Mouse (Mus musculus) forebrain, embryonic 11.5 days (tissue): ENCODE measurements around the gene H3f3a. TPM values are rescaled to one million over a fixed set of nuclear protein-coding genes. Genes with fewer than 3 reads are reported as not detected.

Source experiments
- ATAC-seq: fragments of 200-750 bp; cut with Nextera tagmentation; replicated peaks from 2 replicates; pipeline ENCODE4 v1.8.0; 2017; ENCODE audit warnings: moderate TSS enrichment; ENCODE audit not compliant: low FRiP score
- DNase-seq: peaks from one replicate; pipeline ENCODE4 v3.0.0-alpha.2; 2017; ENCODE audit warnings: low spot score
- H3K27ac ChIP-seq: fragments of 300-500 bp; sonication (generic); 2 replicates; pipeline ENCODE4 v1.5.1; 2014; ENCODE audit warnings: low read depth, low read length
- H3K27me3 ChIP-seq: fragments of 300-500 bp; sonication (generic); 2 replicates; pipeline ENCODE4 v1.6.1; 2014; ENCODE audit warnings: mild to moderate bottlenecking, low read length, mixed read lengths; ENCODE audit not compliant: control insufficient read depth, insufficient read depth
- H3K36me3 ChIP-seq: fragments of 300-500 bp; sonication (generic); 2 replicates; pipeline ENCODE4 v1.6.1; 2014; ENCODE audit warnings: mild to moderate bottlenecking, low read length, moderate library complexity, mixed read lengths; ENCODE audit not compliant: control insufficient read depth, insufficient read depth
- H3K4me1 ChIP-seq: fragments of 300-500 bp; sonication (generic); replicated peaks from 2 replicates; pipeline ENCODE4 v1.6.1; 2014; ENCODE audit warnings: low read length, mixed read lengths; ENCODE audit not compliant: control insufficient read depth, insufficient read depth
- H3K4me2 ChIP-seq: fragments of 300-500 bp; sonication (generic); 2 replicates; pipeline ENCODE4 v1.6.1; 2014; ENCODE audit warnings: low read depth, mild to moderate bottlenecking, low read length, moderate library complexity, mixed read lengths; ENCODE audit not compliant: severe bottlenecking
- H3K4me3 ChIP-seq: fragments of 300-500 bp; sonication (generic); 2 replicates; pipeline ENCODE4 v1.5.1; 2014; ENCODE audit warnings: low read depth, low read length
- H3K9ac ChIP-seq: fragments of 300-500 bp; sonication (generic); 2 replicates; pipeline ENCODE4 v1.6.1; 2014; ENCODE audit warnings: low read length
- H3K9me3 ChIP-seq: fragments of 300-500 bp; sonication (generic); 2 replicates; pipeline ENCODE4 v1.6.1; 2016; ENCODE audit warnings: low read length, mixed read lengths; ENCODE audit not compliant: control insufficient read depth
- WGBS: fragments of 180-500 bp; shearing (Covaris S2); extraction: QIAGEN DNeasy Blood & Tissue Kit; methylation state at CpG from one replicate; pipeline ENCODE4 v1.1.7; 2014; 5-methylcytosine and 5-hydroxymethylcytosine counted together
- polyA plus RNA-seq: library from polyadenylated mRNA; unstranded; fragments of >200 nt; fragmentation: Nextera tagmentation; extraction: Ambion mirVana; gene quantifications from 2 replicates; pipeline ENCODE4 v1.2.1, GENCODE M21; 2014

The H3f3a gene
- polyA plus RNA-seq, result 3,157 and 3,206 TPM in 2 replicates

DNA sequence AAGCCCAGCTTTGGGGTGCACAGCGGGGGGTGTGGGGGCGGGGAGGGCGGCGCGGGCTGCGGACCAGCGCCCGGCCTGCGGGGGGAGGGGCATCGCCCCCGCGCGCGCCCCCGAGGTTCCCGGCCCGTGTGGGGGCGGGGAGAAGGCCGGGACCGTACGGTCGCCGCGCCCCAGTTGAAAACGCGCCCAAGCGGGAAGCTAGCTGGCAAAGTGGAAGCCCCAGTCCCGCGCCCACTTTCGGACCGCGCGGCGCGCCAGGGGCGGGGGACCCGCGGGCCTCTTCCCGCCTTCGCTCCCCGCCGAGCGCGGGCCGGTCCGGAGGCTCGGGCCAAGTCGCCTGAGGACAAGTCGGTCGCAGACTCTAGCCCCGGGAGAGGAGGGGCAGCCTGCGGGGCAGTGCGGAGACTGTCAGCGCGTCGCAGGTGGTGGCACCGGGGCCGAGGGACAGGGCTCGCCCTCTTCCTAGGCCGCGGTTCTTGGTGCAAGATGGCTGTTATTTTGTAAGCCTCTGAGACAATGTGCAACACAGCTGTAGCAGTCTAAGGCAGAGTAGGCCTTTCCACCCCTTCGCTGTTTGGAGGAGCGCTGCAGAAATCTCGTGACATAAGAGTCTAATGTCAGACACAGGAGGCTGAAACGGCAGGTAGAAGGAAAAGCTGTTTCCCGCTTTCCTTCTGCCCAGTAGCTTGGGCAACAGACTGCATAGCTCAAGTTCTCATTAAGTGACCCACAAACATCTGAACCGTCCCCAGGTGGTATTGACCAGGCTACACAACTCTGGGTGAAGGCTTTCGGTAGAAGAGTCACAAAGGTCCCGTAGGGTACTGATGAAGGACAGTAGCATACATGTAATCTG, at the start of gene H3f3a:
Gene H3f3a (minus strand): TSS at position 59 of the 856 bp plus-strand sequence.
- Histone ChIP-seq H3K36me3 (peaks cover 3% of the 10 kb centered on the region; the same call in 1 of the 2 replicates), H3K27me3 (no peaks in the 10 kb centered on the region), H3K27ac (peak within 1 kb of the TSS; percentile 98), H3K9me3 (no peaks in the 10 kb centered on the region), H3K9ac (peak within 1 kb of the TSS; percentile 100), H3K4me3 (peak within 1 kb of the TSS; percentile 97), H3K4me1 (peaks cover 3% of the 10 kb centered on the region; the same call in 1 of the 2 replicates), H3K4me2 (peak within 1 kb of the TSS; percentile 56)
- WGBS, result 1% methylated on average over 54 of the region's 69 CpGs
- DNase-seq (no peak), ATAC-seq (peak; percentile 84)

DNA sequence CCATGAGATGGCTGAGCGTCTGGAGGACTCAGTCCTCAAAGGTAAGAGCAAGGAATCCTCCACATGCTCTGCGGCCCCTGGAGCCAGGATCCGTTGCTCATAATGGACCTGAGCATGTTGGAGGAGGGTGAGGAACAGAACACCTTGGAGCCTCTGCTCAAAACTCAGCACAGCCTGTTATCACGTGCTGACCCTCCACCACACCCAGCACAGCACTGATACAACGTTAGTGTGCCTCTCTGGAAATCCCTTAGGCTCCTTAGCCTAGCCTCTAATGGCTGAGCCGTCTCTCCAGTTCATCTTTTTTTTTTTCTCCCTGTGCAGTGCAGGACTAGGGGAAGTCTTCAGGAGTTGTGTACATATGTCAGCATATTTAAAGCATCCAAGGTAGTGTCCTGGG, 46.3 kb upstream of the H3f3a start:
- Histone ChIP-seq H3K9ac (no peak overlapping the region), H3K27ac (no peak overlapping the region), H3K4me1 (no peaks in the 10 kb centered on the region), H3K9me3 (no peaks in the 10 kb centered on the region), H3K4me2 (no peak overlapping the region), H3K27me3 (no peaks in the 10 kb centered on the region), H3K36me3 (peaks cover 7% of the 10 kb centered on the region; the same call in 1 of the 2 replicates), H3K4me3 (no peak overlapping the region)
- no peak for ATAC-seq
- DNase-seq, result no peak
- WGBS, result 88% methylated on average over 6 of the region's 6 CpGs

DNA sequence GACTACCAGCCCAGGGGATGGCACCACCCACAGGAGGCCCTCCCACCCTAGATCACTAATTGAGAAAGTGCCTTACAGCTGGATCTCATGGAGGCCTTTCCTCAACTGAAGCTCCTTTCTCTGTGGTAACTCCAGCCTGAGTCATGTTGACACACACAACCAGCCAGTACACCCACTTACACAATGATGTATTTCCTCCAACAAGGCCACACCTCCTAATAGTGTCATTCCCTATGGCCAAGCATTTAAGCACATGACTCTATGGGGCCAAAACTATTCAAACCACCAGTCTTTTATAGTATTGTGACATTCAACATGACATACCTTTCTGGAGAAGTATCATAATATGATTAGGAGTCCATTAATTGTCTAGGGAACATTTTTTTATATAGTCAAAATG, 45.0 kb upstream of the H3f3a start:
- Histone ChIP-seq H3K36me3 (peaks cover 7% of the 10 kb centered on the region; the same call in 1 of the 2 replicates), H3K4me2 (no peak overlapping the region), H3K27ac (no peak overlapping the region), H3K4me1 (no peaks in the 10 kb centered on the region), H3K27me3 (no peaks in the 10 kb centered on the region), H3K9ac (no peak overlapping the region), H3K4me3 (no peak overlapping the region), H3K9me3 (no peaks in the 10 kb centered on the region)
- DNase-seq (no peak), ATAC-seq (no peak)

DNA sequence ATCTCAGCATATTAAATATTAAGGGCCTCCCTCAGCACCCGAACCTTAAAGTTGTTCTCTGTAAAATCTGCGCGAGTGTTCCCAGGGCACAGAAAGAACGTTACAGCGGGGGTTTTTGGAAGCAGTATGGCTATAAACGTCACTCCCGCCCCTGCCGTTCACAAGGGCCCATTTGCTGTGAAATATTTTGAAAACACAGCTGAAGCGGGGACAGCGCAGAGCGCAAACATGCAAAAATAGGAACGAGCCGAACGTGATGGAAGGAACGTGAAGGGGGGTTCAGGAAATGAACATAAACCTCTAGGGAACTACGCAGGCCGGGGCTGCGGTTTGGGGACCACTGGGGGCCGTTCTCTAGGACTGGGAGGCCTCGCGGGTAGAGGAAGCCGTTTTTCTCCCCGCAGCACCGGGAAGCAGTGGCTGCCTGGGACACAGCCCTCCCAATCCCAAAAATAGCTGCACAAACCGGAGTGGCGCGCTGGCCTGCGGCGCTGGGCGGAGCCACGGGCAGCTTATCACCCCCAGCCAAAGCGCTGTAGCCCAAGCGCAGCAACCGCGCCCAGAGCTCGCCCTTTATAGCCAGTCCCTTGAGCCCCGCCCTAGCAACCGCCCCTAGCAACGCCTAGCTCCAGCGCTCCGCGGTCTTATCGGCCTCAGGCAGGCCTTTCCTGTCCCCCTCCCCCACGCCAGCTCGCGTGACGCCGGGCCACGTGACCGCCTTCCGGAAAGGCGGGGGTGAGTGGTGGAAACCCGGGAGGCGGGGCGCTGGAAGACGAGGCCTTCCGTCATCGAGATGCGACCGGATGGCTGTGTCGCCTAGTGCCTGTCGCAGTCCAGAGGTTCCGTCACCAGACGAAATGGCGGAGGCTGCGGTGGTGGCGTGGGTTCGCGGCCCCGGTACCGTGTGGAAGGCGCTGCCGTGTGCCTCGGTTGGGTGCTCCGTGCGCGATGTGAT, 36.9 kb upstream of the H3f3a start, which contains the start of gene Sde2:
Gene Sde2 (plus strand): TSS at position 812 of the 955 bp plus-strand sequence.
- peak within 1 kb of the TSS; percentile 83 for H3K4me2 ChIP-seq
- peak within 1 kb of the TSS; percentile 83 for H3K9ac ChIP-seq
- peaks cover 24% of the 10 kb centered on the region; the same call in 1 of the 2 replicates for H3K4me1 ChIP-seq
- no peaks in the 10 kb centered on the region for H3K27me3 ChIP-seq
- ATAC-seq, result peak; percentile 99
- no peaks in the 10 kb centered on the region for H3K36me3 ChIP-seq
- peak; percentile 100 for DNase-seq
- H3K27ac ChIP-seq, result peak within 1 kb of the TSS; percentile 95
- under 1% methylated on average over 77 of the region's 77 CpGs for WGBS
- peak within 1 kb of the TSS; percentile 85 for H3K4me3 ChIP-seq
- no peaks in the 10 kb centered on the region for H3K9me3 ChIP-seq

DNA sequence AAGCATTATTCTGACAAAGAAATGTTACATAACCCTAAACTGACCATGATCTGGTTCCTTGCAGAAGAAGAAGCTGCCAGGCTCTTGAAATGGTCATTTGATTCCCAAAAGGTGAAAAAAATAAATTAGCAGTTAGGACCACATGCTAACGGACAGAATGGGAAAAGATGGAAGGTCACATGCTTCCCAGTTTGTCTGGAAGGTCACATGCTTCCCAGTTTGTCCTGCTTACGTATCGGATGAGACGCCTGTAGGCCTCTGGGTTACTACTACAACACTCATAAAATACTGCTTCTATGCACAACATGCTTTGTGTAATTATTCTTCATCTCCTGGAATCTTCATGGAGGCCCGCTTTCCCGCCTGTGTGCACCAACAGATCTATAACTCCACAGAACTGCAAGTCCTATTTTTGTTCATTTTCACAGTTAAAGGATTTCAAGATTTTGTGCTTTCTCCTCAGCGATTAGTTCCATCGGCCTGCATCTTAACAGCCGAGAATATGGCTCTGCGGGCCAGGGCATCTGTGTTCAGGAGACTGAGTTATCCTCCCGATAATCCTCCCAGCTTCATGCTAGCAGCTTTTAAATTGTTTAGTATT, 36.1 kb upstream of the H3f3a start:
- H3K27ac ChIP-seq, result peak overlapping the region; percentile 95
- DNase-seq, result no peak
- WGBS, result 41% methylated on average over 11 of the region's 11 CpGs
- no peaks in the 10 kb centered on the region for H3K36me3 ChIP-seq
- peak overlapping the region; percentile 83 for H3K9ac ChIP-seq
- H3K4me2 ChIP-seq, result peak overlapping the region; percentile 83
- no peaks in the 10 kb centered on the region for H3K27me3 ChIP-seq
- ATAC-seq, result no peak
- peaks cover 24% of the 10 kb centered on the region; the same call in 1 of the 2 replicates for H3K4me1 ChIP-seq
- no peaks in the 10 kb centered on the region for H3K9me3 ChIP-seq
- peak overlapping the region; percentile 85 for H3K4me3 ChIP-seq

DNA sequence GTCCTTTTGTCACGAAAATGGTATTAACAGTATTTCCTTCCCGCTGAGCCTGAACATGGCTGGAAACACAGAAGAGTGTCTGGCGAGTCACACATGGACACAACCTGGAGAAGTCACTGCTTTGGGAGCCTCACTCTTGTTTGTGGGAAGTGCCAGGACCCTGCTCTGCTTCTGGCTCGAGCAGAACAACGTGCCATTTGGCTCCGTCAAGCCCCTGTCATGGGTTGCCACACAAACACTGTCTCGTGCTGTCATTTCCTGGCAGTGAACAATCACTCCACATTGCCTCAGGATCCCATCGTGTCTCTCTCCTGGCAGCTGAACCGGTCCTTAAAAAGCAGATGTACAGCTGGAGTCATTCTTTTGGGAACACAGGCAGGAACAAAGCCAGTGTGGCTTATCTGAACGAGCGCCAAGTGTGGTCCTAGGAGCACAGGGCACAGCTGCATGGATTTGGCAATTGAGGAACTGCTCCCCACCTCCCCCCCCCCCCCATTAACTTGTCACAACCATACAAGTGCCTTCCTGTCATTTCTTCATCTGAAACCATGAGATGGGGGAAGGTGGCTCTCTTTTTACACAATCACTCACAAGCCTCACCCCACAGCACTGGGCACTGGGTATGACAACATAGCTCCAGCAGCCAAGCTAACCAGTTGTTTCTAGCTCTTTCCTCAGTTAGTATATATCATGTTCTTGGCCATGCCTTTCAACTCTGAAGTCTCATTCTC, 34.9 kb upstream of the H3f3a start:
- Histone ChIP-seq H3K27ac (peak overlapping the region; percentile 89), H3K4me1 (peaks cover 24% of the 10 kb centered on the region; the same call in 1 of the 2 replicates), H3K9ac (peak overlapping the region; percentile 47), H3K27me3 (no peaks in the 10 kb centered on the region), H3K4me2 (peak overlapping the region; percentile 51), H3K4me3 (peak overlapping the region; percentile 17; the same call in 1 of the 2 replicates), H3K9me3 (no peaks in the 10 kb centered on the region), H3K36me3 (no peaks in the 10 kb centered on the region)
- WGBS, result 21% methylated on average over 11 of the region's 11 CpGs
- ATAC-seq, result no peak
- DNase-seq, result peak; percentile 62

DNA sequence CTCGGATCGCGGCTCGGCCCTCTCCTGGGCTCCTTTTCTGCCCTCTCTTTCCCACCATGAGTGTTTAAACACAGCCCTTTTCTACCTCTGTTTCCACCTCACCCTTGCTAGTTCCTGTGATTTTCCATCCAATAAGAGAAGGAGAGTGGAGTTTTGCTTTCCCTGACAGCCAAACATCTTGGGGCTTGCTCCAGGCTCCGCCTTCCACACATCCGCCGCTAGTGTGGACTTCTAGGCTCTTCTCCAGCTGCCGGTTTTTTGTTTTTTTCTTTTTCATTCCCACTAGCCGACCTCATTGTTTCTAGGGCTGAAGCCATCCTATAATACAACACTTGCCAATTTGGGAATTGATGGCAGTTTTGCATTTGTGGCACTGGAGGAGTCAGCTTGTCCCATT, 34.4 kb upstream of the H3f3a start:
- Histone ChIP-seq H3K4me2 (peak overlapping the region; percentile 51), H3K4me3 (peak overlapping the region; percentile 17; the same call in 1 of the 2 replicates), H3K36me3 (no peaks in the 10 kb centered on the region), H3K27me3 (no peaks in the 10 kb centered on the region), H3K4me1 (peaks cover 24% of the 10 kb centered on the region; the same call in 1 of the 2 replicates), H3K27ac (peak overlapping the region; percentile 89), H3K9ac (peak overlapping the region; percentile 47), H3K9me3 (no peaks in the 10 kb centered on the region)
- ATAC-seq (peak; percentile 42; the same call in 1 of the 2 replicates), DNase-seq (peak; percentile 76)
- WGBS, result 1% methylated on average over 9 of the region's 9 CpGs
